Mouse (Mus musculus) embryonic facial prominence, embryonic 13.5 days (tissue): Measurements from ENCODE around the gene Otub2. TPM values are rescaled to one million over a fixed set of nuclear protein-coding genes. Genes with fewer than 3 reads are reported as not detected.
"Not testable (repeated sequence)": the region's sequence is repeated elsewhere in the genome, so short reads cannot be mapped to it uniquely, and the experiment has no call there.

Source experiments
- ATAC-seq: fragments of 200-750 bp; cut with Nextera tagmentation; 2 replicates; pipeline ENCODE4 v1.8.0; 2017; ENCODE audit warnings: low read depth; ENCODE audit not compliant: insufficient number of reproducible peaks, insufficient read depth, low FRiP score, low TSS enrichment
- H3K27ac ChIP-seq: fragments of 300-500 bp; sonication (generic); 2 replicates; pipeline ENCODE4 v1.5.1; 2015; ENCODE audit warnings: moderate library complexity, mild to moderate bottlenecking, inconsistent platforms
- H3K27me3 ChIP-seq: fragments of 300-500 bp; sonication (generic); 2 replicates; pipeline ENCODE4 v1.6.1; 2015; ENCODE audit warnings: mild to moderate bottlenecking, inconsistent platforms
- H3K36me3 ChIP-seq: fragments of 300-500 bp; sonication (generic); 2 replicates; pipeline ENCODE4 v1.6.1; 2015; ENCODE audit warnings: mild to moderate bottlenecking, inconsistent platforms
- H3K4me1 ChIP-seq: fragments of 300-500 bp; sonication (generic); 2 replicates; pipeline ENCODE4 v1.6.1; 2015; ENCODE audit warnings: inconsistent platforms
- H3K4me2 ChIP-seq: fragments of 300-500 bp; sonication (generic); 2 replicates; pipeline ENCODE4 v1.6.1; 2015; ENCODE audit warnings: moderate library complexity, mild to moderate bottlenecking, inconsistent platforms
- H3K4me3 ChIP-seq: fragments of 300-500 bp; sonication (generic); 2 replicates; pipeline ENCODE4 v1.5.1; 2015; ENCODE audit warnings: mild to moderate bottlenecking, inconsistent platforms
- H3K9ac ChIP-seq: fragments of 300-500 bp; sonication (generic); 2 replicates; pipeline ENCODE4 v1.6.1; 2015; ENCODE audit warnings: mild to moderate bottlenecking, inconsistent platforms
- H3K9me3 ChIP-seq: fragments of 300-500 bp; sonication (generic); 2 replicates; pipeline ENCODE4 v1.6.1; 2016; ENCODE audit warnings: inconsistent platforms
- WGBS: fragments of 180-500 bp; shearing (Covaris S2); methylation state at CpG from one replicate; pipeline ENCODE4 v1.1.7; 2015; ENCODE audit warnings: mixed read lengths; 5-methylcytosine and 5-hydroxymethylcytosine counted together
- polyA plus RNA-seq: library from polyadenylated mRNA; unstranded; fragments of >200 nt; fragmentation: Nextera tagmentation; extraction: Ambion mirVana; gene quantifications from 2 replicates; pipeline ENCODE4 v1.2.1, GENCODE M21; 2015

Otub2 gene
- polyA plus RNA-seq, 1 experiment from 2014 or later, result 10.7 TPM

- no peaks in the 10 kb centered on the region for H3K9me3 ChIP-seq
- no peak overlapping the region for H3K27ac ChIP-seq
- peak; percentile 8; the same call in 1 of the 2 replicates for ATAC-seq
- no peaks in the 10 kb centered on the region for H3K27me3 ChIP-seq
- peak overlapping the region; percentile 93 for H3K4me3 ChIP-seq
- peaks cover 17% of the 10 kb centered on the region for H3K36me3 ChIP-seq
- 8% methylated on average over 33 of the region's 33 CpGs for WGBS
- peaks cover 33% of the 10 kb centered on the region for H3K4me1 ChIP-seq
- peak overlapping the region; percentile 87 for H3K4me2 ChIP-seq
- peak overlapping the region; percentile 93 for H3K9ac ChIP-seq
Measured at GRCm38 (mm10) chr12:103425016-103425728, 36.7 kb downstream of the Otub2 start.

GRCm38 (mm10) chr12:103425729-103426470 lies 37.4 kb downstream of the Otub2 start, which contains the start of gene Ddx24:
TSS of gene Ddx24 (minus strand) at chr12:103425830.
- Histone ChIP-seq H3K36me3 (peaks cover 17% of the 10 kb centered on the region), H3K27ac (peak within 1 kb of the TSS; percentile 44; the same call in 1 of the 2 replicates), H3K9me3 (no peaks in the 10 kb centered on the region), H3K4me2 (peak within 1 kb of the TSS; percentile 87), H3K4me3 (peak within 1 kb of the TSS; percentile 93), H3K4me1 (peaks cover 30% of the 10 kb centered on the region), H3K27me3 (no peaks in the 10 kb centered on the region), H3K9ac (peak within 1 kb of the TSS; percentile 93)
- WGBS, result 2% methylated on average over 33 of the region's 33 CpGs
- ATAC-seq, result peak; percentile 99

- no peak overlapping the region for H3K4me2 ChIP-seq
- H3K27me3 ChIP-seq, result no peaks in the 10 kb centered on the region
- 90% methylated on average over 7 of the region's 7 CpGs for WGBS
- no peak overlapping the region for H3K9ac ChIP-seq
- no peak overlapping the region for H3K4me3 ChIP-seq
- H3K9me3 ChIP-seq, result no peaks in the 10 kb centered on the region
- ATAC-seq, result no peak
- peaks cover 25% of the 10 kb centered on the region for H3K4me1 ChIP-seq
- no peak overlapping the region for H3K27ac ChIP-seq
- peaks cover 16% of the 10 kb centered on the region for H3K36me3 ChIP-seq
Measured at GRCm38 (mm10) chr12:103426710-103427109, 38.2 kb downstream of the Otub2 start.

- H3K4me3 ChIP-seq, result no peak overlapping the region
- no peaks in the 10 kb centered on the region for H3K36me3 ChIP-seq
- no peaks in the 10 kb centered on the region for H3K9me3 ChIP-seq
- no peak overlapping the region for H3K9ac ChIP-seq
- no peak for ATAC-seq
- no peaks in the 10 kb centered on the region for H3K27me3 ChIP-seq
- WGBS, result 81% methylated on average over 2 of the region's 2 CpGs
- 0 out of 2 replicates have a peak overlapping the region, but pooled peaks have one; percentile 34 for H3K27ac ChIP-seq
- H3K4me1 ChIP-seq, result no peaks in the 10 kb centered on the region
- H3K4me2 ChIP-seq, result no peak overlapping the region
Measured at GRCm38 (mm10) chr12:103433430-103433829, 44.9 kb downstream of the Otub2 start.

GRCm38 (mm10) chr12:103433986-103434731 lies 45.7 kb downstream of the Otub2 start, which contains the start of gene Ifi27:
TSS of gene Ifi27 (plus strand) at chr12:103434211.
- Histone ChIP-seq H3K36me3 (no peaks in the 10 kb centered on the region), H3K4me3 (peak within 1 kb of the TSS; percentile 26), H3K4me1 (no peaks in the 10 kb centered on the region), H3K27ac (peak within 1 kb of the TSS; percentile 34; the same call in 1 of the 2 replicates), H3K4me2 (peak within 1 kb of the TSS; percentile 40), H3K9ac (no peak within 1 kb of the TSS), H3K27me3 (no peaks in the 10 kb centered on the region), H3K9me3 (no peaks in the 10 kb centered on the region)
- 54% methylated on average over 8 of the region's 8 CpGs for WGBS
- peak; percentile 75; the same call in 1 of the 2 replicates for ATAC-seq

- H3K36me3 ChIP-seq, result no peaks in the 10 kb centered on the region
- H3K4me3 ChIP-seq, result 0 out of 2 replicates have a peak overlapping the region, but pooled peaks have one; percentile 26
- H3K9ac ChIP-seq, result no peak overlapping the region
- no peaks in the 10 kb centered on the region for H3K4me1 ChIP-seq
- H3K27me3 ChIP-seq, result no peaks in the 10 kb centered on the region
- no peak for ATAC-seq
- no peak overlapping the region for H3K27ac ChIP-seq
- H3K4me2 ChIP-seq, result peak overlapping the region; percentile 40
- H3K9me3 ChIP-seq, result no peaks in the 10 kb centered on the region
Measured at GRCm38 (mm10) chr12:103434861-103435260, 46.4 kb downstream of the Otub2 start.

- 90% methylated on average over 1 of the region's 1 CpGs for WGBS
- Histone ChIP-seq H3K9ac (no peak overlapping the region), H3K4me1 (no peaks in the 10 kb centered on the region), H3K27ac (no peak overlapping the region), H3K27me3 (no peaks in the 10 kb centered on the region), H3K4me2 (no peak overlapping the region), H3K9me3 (no peaks in the 10 kb centered on the region), H3K36me3 (no peaks in the 10 kb centered on the region), H3K4me3 (no peak overlapping the region)
- no peak for ATAC-seq
Measured at GRCm38 (mm10) chr12:103437601-103438000, 49.1 kb downstream of the Otub2 start.

- Histone ChIP-seq H3K9ac (no peak within 1 kb of the TSS), H3K4me3 (no peak within 1 kb of the TSS), H3K4me2 (no peak within 1 kb of the TSS), H3K27ac (no peak within 1 kb of the TSS), H3K36me3 (no peaks in the 10 kb centered on the region), H3K9me3 (no peaks in the 10 kb centered on the region), H3K4me1 (no peaks in the 10 kb centered on the region), H3K27me3 (no peaks in the 10 kb centered on the region)
- WGBS, result 44% methylated on average over 3 of the region's 3 CpGs
- ATAC-seq, result no peak
Measured at GRCm38 (mm10) chr12:103443524-103443923, 55.0 kb downstream of the Otub2 start, which contains the start of gene Ifi27l2a. TSS of gene Ifi27l2a (minus strand) at chr12:103443680.

GRCm38 (mm10) chr12:103444261-103444660 lies 55.8 kb downstream of the Otub2 start:
- not testable (repeated sequence) for H3K27me3 ChIP-seq, H3K9me3 ChIP-seq, H3K9ac ChIP-seq, H3K27ac ChIP-seq, H3K4me1 ChIP-seq, H3K4me3 ChIP-seq, H3K36me3 ChIP-seq, ATAC-seq, H3K4me2 ChIP-seq
- 30% methylated on average over 6 of the region's 7 CpGs for WGBS

- no peaks in the 10 kb centered on the region for H3K36me3 ChIP-seq
- no peak overlapping the region for H3K4me3 ChIP-seq
- H3K9ac ChIP-seq, result no peak overlapping the region
- no peak for ATAC-seq
- no peak overlapping the region for H3K27ac ChIP-seq
- H3K27me3 ChIP-seq, result no peaks in the 10 kb centered on the region
- H3K4me2 ChIP-seq, result no peak overlapping the region
- 76% methylated on average over 3 of the region's 3 CpGs for WGBS
- no peaks in the 10 kb centered on the region for H3K9me3 ChIP-seq
- H3K4me1 ChIP-seq, result no peaks in the 10 kb centered on the region
Measured at GRCm38 (mm10) chr12:103445060-103445459, 56.6 kb downstream of the Otub2 start.

- Histone ChIP-seq H3K9ac (no peak overlapping the region), H3K4me1 (no peaks in the 10 kb centered on the region), H3K4me3 (no peak overlapping the region), H3K27ac (no peak overlapping the region), H3K27me3 (no peaks in the 10 kb centered on the region), H3K36me3 (no peaks in the 10 kb centered on the region), H3K4me2 (no peak overlapping the region), H3K9me3 (no peaks in the 10 kb centered on the region)
- ATAC-seq, result no peak
Measured at GRCm38 (mm10) chr12:103453361-103453760, 64.9 kb downstream of the Otub2 start.
